Mouse (Mus musculus) liver, adult 2 months (tissue): Measurements from ENCODE around the gene Scamp2.

Experiments used
- CTCF ChIP-seq: fragments of 200-500 bp; IDR thresholded peaks from 2 replicates; pipeline ENCODE4 v1.5.1; 2011; ENCODE audit warnings: low read depth, low read length, control low read depth
- POLR2A ChIP-seq: fragments of 200-500 bp; IDR thresholded peaks from 2 replicates; pipeline ENCODE4 v1.6.1; 2011; ENCODE audit warnings: low read length, control low read depth; ENCODE audit not compliant: insufficient read depth; ENCODE audit errors: extremely low read depth

- TF ChIP-seq CTCF (no peak), POLR2A (no peak)
These were observed 6.0 kb upstream of the Scamp2 start for GRCm38 (mm10) chr9:57554753-57555152.
